Mouse (Mus musculus) CH12.LX (cell line): ENCODE data around the gene Srprb.

Source experiments
- CTCF ChIP-seq, 2 experiments: IDR thresholded peaks in 1 of 2; conservative IDR thresholded peaks in 1 of 2; 2 replicates each; pipeline ENCODE4 v1.5.1; 2011 to 2012; ENCODE audit warnings: low read depth in 2 of 2, low read length in 2 of 2, improper control_type of control experiment in 1 of 2, inconsistent platforms in 1 of 2, mild to moderate bottlenecking in 1 of 2, moderate library complexity in 1 of 2
- EP300 ChIP-seq: IDR thresholded peaks from 2 replicates; pipeline ENCODE4 v1.6.1; 2011; ENCODE audit warnings: low read length, improper control_type of control experiment
- KAT2A ChIP-seq: IDR thresholded peaks from 2 replicates; pipeline ENCODE4 v1.6.1; 2012; ENCODE audit warnings: low read length, improper control_type of control experiment, inconsistent platforms; ENCODE audit not compliant: insufficient replicate concordance
- MAZ ChIP-seq: IDR thresholded peaks from 2 replicates; pipeline ENCODE4 v1.6.1; 2012; ENCODE audit warnings: low read depth, mild to moderate bottlenecking, inconsistent platforms, low read length, improper control_type of control experiment, moderate library complexity
- NRF1 ChIP-seq: IDR thresholded peaks from 2 replicates; pipeline ENCODE4 v1.6.1; 2014; ENCODE audit warnings: low read depth, mild to moderate bottlenecking, inconsistent platforms, low read length, improper control_type of control experiment, moderate library complexity
- POLR2A ChIP-seq: IDR thresholded peaks from 2 replicates; pipeline ENCODE4 v1.6.1; 2011; ENCODE audit warnings: low read depth, mild to moderate bottlenecking, improper control_type of control experiment, low read length
- USF2 ChIP-seq: conservative IDR thresholded peaks from 2 replicates; pipeline ENCODE4 v1.6.1; 2011; ENCODE audit warnings: low read depth, low read length, improper control_type of control experiment
- ZC3H11A ChIP-seq: IDR thresholded peaks from 2 replicates; pipeline ENCODE4 v1.6.1; 2012; ENCODE audit warnings: low read depth, mild to moderate bottlenecking, inconsistent platforms, low read length, improper control_type of control experiment

GRCm38 (mm10) chr9:103233006-103233395, 31.1 kb upstream of the Srprb start:
- no peak for TF ChIP-seq CTCF (conservative IDR thresholded peaks at IDR 0.05 in 1 of 2, IDR thresholded peaks at IDR 0.05 in 1 of 2; ENCODE audit: low read depth in 2 of 2, low read length in 2 of 2)
- TF ChIP-seq MAZ, result no peak
- TF ChIP-seq EP300, result no peak
- TF ChIP-seq ZC3H11A, result no peak
- TF ChIP-seq KAT2A, result no peak
- TF ChIP-seq POLR2A, result no peak
- no peak for TF ChIP-seq USF2
- no peak for TF ChIP-seq NRF1
